Comparison of ENCODE assay signal across 28 mouse cellular contexts in genomic region chr2:151040411-151040810, GRCm38 (mm10). TPM values are rescaled to one million over a fixed set of nuclear protein-coding genes. Genes with fewer than 3 reads are reported as not detected.
DNase-seq lines count a peak whose midpoint lies in the region; ATAC-seq lines count a peak whose summit lies in the region.
"Had no signal": no experiment of that assay in that cellular context is flagged by ENCODE, and none has a peak within 500 bp of the region (broad histone marks: within the 10 kb centered on the region; RNA-seq: fewer than 3 reads in every experiment).

No protein-coding gene starts in this region.

- H3K36me3 ChIP-seq in hindbrain, embryonic 15.5 days, result no peaks in the 10 kb centered on the region
- no peaks in the 10 kb centered on the region for H3K36me3 ChIP-seq in hindbrain, embryonic 11.5 days (ENCODE audit: control insufficient read depth, insufficient read depth, low read length)
- no peaks in the 10 kb centered on the region for H3K36me3 ChIP-seq in midbrain, embryonic 10.5 days
- H3K36me3 ChIP-seq in midbrain, embryonic 16.5 days (ENCODE audit: control insufficient read depth, insufficient read depth, low read length), result no peaks in the 10 kb centered on the region
- H3K36me3 ChIP-seq in liver, embryonic 12.5 days, result peaks cover 4% of the 10 kb centered on the region; the same call in 1 of the 2 replicates
- H3K36me3 ChIP-seq: forebrain, embryonic 12.5 days; heart, embryonic 13.5 days; neural tube, embryonic 15.5 days had no signal

- peak overlapping the region; percentile 88; the same call in 1 of the 2 replicates for H3K4me2 ChIP-seq in hindbrain, embryonic 15.5 days
- no peak overlapping the region for H3K4me2 ChIP-seq in hindbrain, embryonic 11.5 days (replicated peaks; ENCODE audit: low read depth, low read length)
- H3K4me2 ChIP-seq in midbrain, embryonic 16.5 days (ENCODE audit: low read length), result no peak overlapping the region
- H3K4me2 ChIP-seq in liver, embryonic 12.5 days, result peak overlapping the region; percentile 88

- ATAC-seq in hindbrain, embryonic 15.5 days (ENCODE audit: low FRiP score, low read depth), result no peak
- ATAC-seq in hindbrain, embryonic 11.5 days (ENCODE audit: low FRiP score), result no peak
- ATAC-seq in midbrain, embryonic 16.5 days, result no peak
- ATAC-seq in liver, embryonic 12.5 days, result no peak

- H3K9me3 ChIP-seq in hindbrain, embryonic 15.5 days, result no peaks in the 10 kb centered on the region
- no peaks in the 10 kb centered on the region for H3K9me3 ChIP-seq in hindbrain, embryonic 11.5 days (ENCODE audit: control insufficient read depth, low read length)
- no peaks in the 10 kb centered on the region for H3K9me3 ChIP-seq in midbrain, embryonic 10.5 days (replicated peaks)
- H3K9me3 ChIP-seq in midbrain, embryonic 16.5 days (replicated peaks; ENCODE audit: control insufficient read depth, low read length, poor library complexity, severe bottlenecking), result no peaks in the 10 kb centered on the region
- H3K9me3 ChIP-seq in liver, embryonic 12.5 days (replicated peaks), result no peaks in the 10 kb centered on the region
- H3K9me3 ChIP-seq: forebrain, embryonic 12.5 days; heart, embryonic 13.5 days; neural tube, embryonic 15.5 days had no signal

- peaks cover 20% of the 10 kb centered on the region for H3K4me1 ChIP-seq in hindbrain, embryonic 15.5 days (replicated peaks)
- 0 out of 2 replicates have a peak, but pooled peaks cover 4% of the 10 kb centered on the region for H3K4me1 ChIP-seq in hindbrain, embryonic 11.5 days (replicated peaks; ENCODE audit: control insufficient read depth, insufficient read depth, low read length)
- peaks cover 19% of the 10 kb centered on the region for H3K4me1 ChIP-seq in midbrain, embryonic 10.5 days
- H3K4me1 ChIP-seq in midbrain, embryonic 16.5 days (ENCODE audit: control insufficient read depth, insufficient read depth, low read length), result peaks cover 17% of the 10 kb centered on the region
- H3K4me1 ChIP-seq in liver, embryonic 12.5 days, result peaks cover 41% of the 10 kb centered on the region

- no peak overlapping the region for H3K4me3 ChIP-seq in hindbrain, embryonic 15.5 days
- no peak overlapping the region for H3K4me3 ChIP-seq in hindbrain, embryonic 11.5 days (ENCODE audit: low read depth, low read length)
- peak overlapping the region; percentile 80; the same call in 1 of the 2 replicates for H3K4me3 ChIP-seq in midbrain, embryonic 10.5 days
- no peak overlapping the region for H3K4me3 ChIP-seq in midbrain, embryonic 16.5 days (ENCODE audit: low read depth, low read length)
- H3K4me3 ChIP-seq in liver, embryonic 12.5 days, result peak overlapping the region; percentile 95; the same call in 1 of the 2 replicates

- H3K9ac ChIP-seq in hindbrain, embryonic 15.5 days, result no peak overlapping the region
- no peak overlapping the region for H3K9ac ChIP-seq in hindbrain, embryonic 11.5 days (ENCODE audit: low read depth, low read length)
- H3K9ac ChIP-seq in midbrain, embryonic 16.5 days (ENCODE audit: low read depth, low read length), result no peak overlapping the region
- H3K9ac ChIP-seq in liver, embryonic 12.5 days, result no peak overlapping the region

- no peak for DNase-seq in hindbrain, embryonic 11.5 days (ENCODE audit: low spot score)
- no peak for DNase-seq in midbrain, embryonic 10.5 days (ENCODE audit: low spot score)
- no peak for DNase-seq in cerebellum, adult 18-20 months
- no peak for DNase-seq in layer of hippocampus, postnatal 14 days (ENCODE audit: low spot score in 2 of 2)
- DNase-seq: gastrocnemius, postnatal 25 days; heart, adult 2 months; kidney, adult 18-20 months; lung, adult 2 months; thymus, adult 2 months had no signal

- WGBS in hindbrain, embryonic 15.5 days, result 83% methylated on average over 1 of the region's 1 CpGs
- 83% methylated on average over 1 of the region's 1 CpGs for WGBS in hindbrain, embryonic 11.5 days
- 93% methylated on average over 1 of the region's 1 CpGs for WGBS in midbrain, embryonic 10.5 days
- WGBS in midbrain, embryonic 16.5 days, result 95% methylated on average over 1 of the region's 1 CpGs
- WGBS in liver, embryonic 12.5 days (ENCODE audit: insufficient replicate concordance), result 79% methylated on average over 1 of the region's 1 CpGs

- H3K27ac ChIP-seq in hindbrain, embryonic 15.5 days (replicated peaks), result no peak overlapping the region
- H3K27ac ChIP-seq in hindbrain, embryonic 11.5 days (ENCODE audit: low read depth, low read length), result no peak overlapping the region
- H3K27ac ChIP-seq in midbrain, embryonic 10.5 days (replicated peaks), result no peak overlapping the region
- no peak overlapping the region for H3K27ac ChIP-seq in midbrain, embryonic 16.5 days (ENCODE audit: low read length)
- H3K27ac ChIP-seq in liver, embryonic 12.5 days, result no peak overlapping the region
- H3K27ac ChIP-seq: forebrain, embryonic 12.5 days; heart, adult 2 months; heart, embryonic 13.5 days had no signal

- no peaks in the 10 kb centered on the region for H3K27me3 ChIP-seq in hindbrain, embryonic 15.5 days
- no peaks in the 10 kb centered on the region for H3K27me3 ChIP-seq in hindbrain, embryonic 11.5 days (ENCODE audit: control insufficient read depth, insufficient read depth, low read length)
- no peaks in the 10 kb centered on the region for H3K27me3 ChIP-seq in midbrain, embryonic 10.5 days (ENCODE audit: low read depth, poor library complexity, severe bottlenecking)
- H3K27me3 ChIP-seq in midbrain, embryonic 16.5 days (ENCODE audit: control insufficient read depth, insufficient read depth, low read depth, low read length), result no peaks in the 10 kb centered on the region
- no peaks in the 10 kb centered on the region for H3K27me3 ChIP-seq in liver, embryonic 12.5 days (replicated peaks)
- H3K27me3 ChIP-seq: forebrain, embryonic 12.5 days; heart, embryonic 13.5 days; neural tube, embryonic 15.5 days had no signal

RNA-seq across cellular contexts. Expression of gene Nanp, which starts 1.2 kb away (rescaled TPM):
- 35.2 and 35.8 TPM in 2 replicates for polyA plus RNA-seq in hindbrain, embryonic 15.5 days (2015; fragmentation: Nextera tagmentation; extraction: Ambion mirVana)
- polyA plus RNA-seq in hindbrain, embryonic 11.5 days (2014; fragmentation: Nextera tagmentation; extraction: Ambion mirVana), result 41.8 and 42.4 TPM in 2 replicates
- 54.3 and 58.4 TPM in 2 replicates for polyA plus RNA-seq in midbrain, embryonic 10.5 days (2016; fragmentation: Nextera tagmentation; extraction: Ambion mirVana)
- 35.6 and 37.0 TPM in 2 replicates for polyA plus RNA-seq in midbrain, embryonic 16.5 days (2015; fragmentation: Nextera tagmentation; extraction: Ambion mirVana)
- 74.4 and 76.2 TPM in 2 replicates for polyA plus RNA-seq in liver, embryonic 12.5 days (2016; fragmentation: Nextera tagmentation; extraction: Ambion mirVana)
- total RNA-seq in layer of hippocampus, postnatal 14 days (2021), result 10 to 100 TPM; 19.1 to 20.9 TPM

RNA-seq across cellular contexts. Expression of gene Ninl, which starts 1.2 kb away (rescaled TPM):
- polyA plus RNA-seq in hindbrain, embryonic 15.5 days (2015; fragmentation: Nextera tagmentation; extraction: Ambion mirVana), result 4.1 and 5.0 TPM in 2 replicates
- 10.7 and 10.9 TPM in 2 replicates for polyA plus RNA-seq in hindbrain, embryonic 11.5 days (2014; fragmentation: Nextera tagmentation; extraction: Ambion mirVana)
- 19.6 and 20.9 TPM in 2 replicates for polyA plus RNA-seq in midbrain, embryonic 10.5 days (2016; fragmentation: Nextera tagmentation; extraction: Ambion mirVana)
- polyA plus RNA-seq in midbrain, embryonic 16.5 days (2015; fragmentation: Nextera tagmentation; extraction: Ambion mirVana), result 3.8 and 4.8 TPM in 2 replicates
- 18.6 and 18.7 TPM in 2 replicates for polyA plus RNA-seq in liver, embryonic 12.5 days (2016; fragmentation: Nextera tagmentation; extraction: Ambion mirVana)
- total RNA-seq in layer of hippocampus, postnatal 14 days (2021), result 1 to 10 TPM; 6.1 to 7.8 TPM

RNA-seq across cellular contexts. Expression of gene Gm14151, which starts 51.7 kb away (rescaled TPM):
- not detected in 2 replicates for polyA plus RNA-seq in hindbrain, embryonic 15.5 days (2015; fragmentation: Nextera tagmentation; extraction: Ambion mirVana)
- not detected in 2 replicates for polyA plus RNA-seq in hindbrain, embryonic 11.5 days (2014; fragmentation: Nextera tagmentation; extraction: Ambion mirVana)
- polyA plus RNA-seq in midbrain, embryonic 10.5 days (2016; fragmentation: Nextera tagmentation; extraction: Ambion mirVana), result not detected in 2 replicates
- polyA plus RNA-seq in midbrain, embryonic 16.5 days (2015; fragmentation: Nextera tagmentation; extraction: Ambion mirVana), result not detected in 2 replicates
- not detected in 2 replicates for polyA plus RNA-seq in liver, embryonic 12.5 days (2016; fragmentation: Nextera tagmentation; extraction: Ambion mirVana)
- total RNA-seq in layer of hippocampus, postnatal 14 days (2021), result not detected
- total RNA-seq: adrenal gland, adult 18-20 months; adrenal gland, postnatal 36 days; common myeloid progenitor, adult 5-6 weeks; gastrocnemius, postnatal 25 days; heart, adult 2 months; heart, postnatal 25 days; layer of hippocampus, postnatal 10 days; left cerebral cortex, adult 8-10 months had no signal
- polyA plus RNA-seq: embryonic facial prominence, embryonic 11.5 days; forebrain, embryonic 12.5 days; heart, adult 2 months; heart, embryonic 13.5 days; inflammation-experienced regulatory T-cells, adult 6 months; kidney, postnatal 0 days; large intestine, adult 2 months; limb, embryonic 11.5 days; lung, adult 2 months; midbrain, embryonic 11.5 days; neural tube, embryonic 15.5 days; stomach, embryonic 16.5 days; thymus, adult 2 months had no signal

RNA-seq across cellular contexts. Expression of gene Gm14147, which starts 57.6 kb away (rescaled TPM):
- not detected in 2 replicates for polyA plus RNA-seq in hindbrain, embryonic 15.5 days (2015; fragmentation: Nextera tagmentation; extraction: Ambion mirVana)
- polyA plus RNA-seq in hindbrain, embryonic 11.5 days (2014; fragmentation: Nextera tagmentation; extraction: Ambion mirVana), result not detected in 2 replicates
- not detected in 2 replicates for polyA plus RNA-seq in midbrain, embryonic 10.5 days (2016; fragmentation: Nextera tagmentation; extraction: Ambion mirVana)
- polyA plus RNA-seq in midbrain, embryonic 16.5 days (2015; fragmentation: Nextera tagmentation; extraction: Ambion mirVana), result not detected in 2 replicates
- not detected in 2 replicates for polyA plus RNA-seq in liver, embryonic 12.5 days (2016; fragmentation: Nextera tagmentation; extraction: Ambion mirVana)
- not detected for total RNA-seq in layer of hippocampus, postnatal 14 days (2021)
- total RNA-seq: adrenal gland, adult 18-20 months; adrenal gland, postnatal 36 days; common myeloid progenitor, adult 5-6 weeks; gastrocnemius, postnatal 25 days; heart, adult 2 months; heart, postnatal 25 days; layer of hippocampus, postnatal 10 days; left cerebral cortex, adult 8-10 months had no signal
- polyA plus RNA-seq: embryonic facial prominence, embryonic 11.5 days; forebrain, embryonic 12.5 days; heart, embryonic 13.5 days; inflammation-experienced regulatory T-cells, adult 6 months; kidney, postnatal 0 days; large intestine, adult 2 months; limb, embryonic 11.5 days; lung, adult 2 months; midbrain, embryonic 11.5 days; neural tube, embryonic 15.5 days; stomach, embryonic 16.5 days had no signal

Comparison
In these comparisons a context has a peak if more than half of its experiments do, and no peak if none do; other contexts are left out.
1. H3K4me2 ChIP-seq: peak in hindbrain, embryonic 15.5 days (single experiment) and liver, embryonic 12.5 days (single experiment); none in hindbrain, embryonic 11.5 days (single experiment) and midbrain, embryonic 16.5 days (single experiment).
2. H3K4me3 ChIP-seq: peak in midbrain, embryonic 10.5 days (single experiment) and liver, embryonic 12.5 days (single experiment); none in hindbrain, embryonic 15.5 days (single experiment), hindbrain, embryonic 11.5 days (single experiment) and midbrain, embryonic 16.5 days (single experiment).